Mouse (Mus musculus) olfactory bulb, adult 2 months (tissue): ENCODE data around the gene Tctn1.
"Not testable (repeated sequence)": the region's sequence is repeated elsewhere in the genome, so short reads cannot be mapped to it uniquely, and the experiment has no call there.

ENCODE experiments used
- CTCF ChIP-seq: fragments of 200-500 bp; IDR thresholded peaks from 2 replicates; pipeline ENCODE4 v1.5.1; 2012; ENCODE audit warnings: low read depth, mild to moderate bottlenecking, low read length, moderate library complexity; ENCODE audit not compliant: insufficient read depth
- POLR2A ChIP-seq: fragments of 200-500 bp; IDR thresholded peaks from 2 replicates; pipeline ENCODE4 v1.6.1; 2012; ENCODE audit warnings: mild to moderate bottlenecking, low read depth, low read length, moderate library complexity; ENCODE audit not compliant: insufficient read depth

DNA sequence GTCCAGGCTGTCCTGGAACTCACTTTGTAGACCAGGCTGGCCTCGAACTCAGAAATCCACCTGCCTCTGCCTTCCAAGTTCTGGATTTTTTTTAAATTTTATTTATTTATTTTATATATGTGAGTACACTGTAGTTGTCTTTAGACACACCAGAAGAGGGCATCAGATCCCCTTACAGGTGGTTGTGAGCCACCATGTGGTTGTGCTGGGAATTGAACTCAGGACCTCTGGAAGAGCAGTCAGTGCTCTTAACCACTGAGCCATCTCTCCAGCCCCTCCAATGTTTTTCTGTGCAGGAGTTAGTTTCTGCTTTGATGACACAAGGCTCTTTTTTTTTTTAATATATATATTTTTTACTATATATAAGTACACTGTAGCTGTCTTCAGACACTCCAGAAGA lies 51.4 kb downstream of the Tctn1 start:
- not testable (repeated sequence) for TF ChIP-seq CTCF, POLR2A
